Mouse (Mus musculus) gastrocnemius, postnatal 25 days (tissue): ENCODE measurements around the gene Rims3. TPM values are rescaled to one million over a fixed set of nuclear protein-coding genes. Genes with fewer than 3 reads are reported as not detected.

Experiments used
- DNase-seq: peaks from one replicate; pipeline ENCODE4 v3.0.0; 2022
- total RNA-seq, 2 experiments: library from RNA; stranded (reverse); gene quantifications; 1 replicate in 1 of 2; 2 replicates in 1 of 2; pipeline ENCODE4 v1.2.3; 2021

The Rims3 gene
- total RNA-seq, 2 experiments from 2014 or later = 0.03 TPM; not detected in 1

- DNase-seq = no peak
Observed at GRCm38 (mm10) chr4:120892516-120892915, 37.9 kb downstream of the Rims3 start.

DNA sequence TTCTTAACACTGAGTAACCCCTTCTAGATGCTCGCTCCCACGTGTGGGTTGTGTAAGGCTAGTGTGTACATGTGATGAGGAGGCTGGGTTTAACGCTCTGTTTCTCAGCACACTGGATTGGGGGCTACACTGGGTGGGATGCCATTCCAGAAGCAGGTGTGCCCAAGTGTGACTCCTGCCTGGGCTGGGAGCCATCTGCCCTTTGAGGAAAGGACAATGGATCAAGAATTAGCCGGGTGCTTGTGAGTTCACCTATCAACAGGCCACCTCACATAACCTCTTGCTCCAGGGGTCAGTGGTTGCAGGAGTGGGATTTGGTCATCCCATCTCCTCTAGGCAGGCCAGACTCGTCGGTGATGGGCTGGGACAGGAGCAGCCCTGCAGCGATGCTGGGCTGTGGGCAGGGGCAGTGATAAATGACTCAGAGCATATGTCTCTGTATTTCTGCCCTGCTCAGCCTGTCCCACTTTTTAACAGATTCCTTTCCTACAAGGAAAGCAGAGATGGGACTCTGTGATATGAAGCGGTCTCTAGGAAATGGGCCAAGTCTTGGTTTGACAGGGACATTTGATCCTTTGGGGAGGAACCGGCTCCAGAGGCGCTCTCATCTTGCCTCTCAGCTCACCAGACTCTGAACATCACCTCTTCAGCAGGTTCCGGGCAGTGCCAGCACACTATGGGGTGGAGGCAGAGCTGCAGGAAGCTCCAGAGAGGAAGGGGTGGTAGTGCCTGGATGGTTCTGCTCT lies 39.2 kb downstream of the Rims3 start:
- no peak for DNase-seq

- DNase-seq = no peak
Observed at GRCm38 (mm10) chr4:120894584-120894983, 40.0 kb downstream of the Rims3 start.

DNA sequence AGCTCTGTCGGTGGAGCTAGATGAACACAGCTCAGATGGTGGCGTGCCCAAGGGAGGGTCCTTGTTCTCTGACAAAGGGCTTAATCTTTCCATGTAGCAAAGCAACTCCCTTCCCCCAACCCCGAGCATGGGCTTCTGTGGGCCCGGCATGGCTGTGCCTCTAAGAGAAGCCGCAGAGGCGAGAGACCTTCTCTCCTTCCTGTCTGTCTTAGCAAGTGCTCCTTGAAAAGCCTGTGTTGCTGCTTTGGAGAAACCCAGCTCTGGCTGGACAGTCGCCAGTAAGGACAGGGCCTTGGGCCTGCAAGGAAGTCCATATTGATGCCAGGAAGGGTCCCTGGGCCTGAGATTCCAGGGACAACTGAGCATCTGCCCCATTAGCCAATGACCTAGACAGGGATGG lies 40.6 kb downstream of the Rims3 start:
- no peak for DNase-seq

- DNase-seq = no peak
Observed at GRCm38 (mm10) chr4:120895810-120896584, 41.4 kb downstream of the Rims3 start.

DNA sequence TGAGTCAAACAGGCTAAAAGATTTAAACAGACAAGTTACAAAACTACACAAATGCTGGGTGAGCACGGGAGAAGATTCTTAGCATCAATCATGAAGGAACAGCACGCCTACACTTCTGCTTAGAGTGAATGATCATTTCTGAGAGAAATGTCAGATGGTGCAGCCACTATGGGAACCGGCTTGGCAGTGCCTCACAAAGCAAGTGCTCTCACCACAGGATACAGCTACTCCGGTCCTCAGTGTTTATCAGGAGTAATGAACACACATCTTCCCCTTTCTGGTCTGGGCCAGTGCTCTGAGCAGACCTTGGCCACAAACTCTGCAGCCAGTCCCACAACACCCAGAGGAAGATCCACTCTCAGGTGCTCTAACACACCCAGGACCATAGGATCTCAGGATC lies 49.9 kb downstream of the Rims3 start:
- no peak for DNase-seq

DNA sequence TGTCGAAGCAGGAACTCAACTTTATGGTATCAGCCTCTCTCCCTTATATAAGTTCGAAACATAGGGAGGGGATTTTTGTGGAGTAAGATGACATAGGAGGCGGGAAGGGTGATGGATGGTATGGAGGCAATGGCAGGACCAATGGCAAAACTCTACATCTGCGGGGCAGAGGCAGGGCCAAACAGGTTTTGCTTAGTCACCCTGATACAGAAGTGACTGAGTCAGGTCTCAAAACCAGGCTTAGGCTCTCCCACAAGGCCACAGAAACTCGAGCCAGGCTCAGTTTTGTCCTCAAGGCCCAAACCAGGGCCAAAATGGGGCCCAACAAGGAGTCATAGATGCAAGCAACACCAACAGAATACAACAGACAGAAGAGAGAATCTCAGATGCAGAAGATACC lies 51.0 kb downstream of the Rims3 start:
- no peak for DNase-seq

- no peak for DNase-seq
Observed at GRCm38 (mm10) chr4:120909558-120910150, 55.0 kb downstream of the Rims3 start.

- no peak for DNase-seq
Observed at GRCm38 (mm10) chr4:120911086-120911485, 56.5 kb downstream of the Rims3 start.

DNA sequence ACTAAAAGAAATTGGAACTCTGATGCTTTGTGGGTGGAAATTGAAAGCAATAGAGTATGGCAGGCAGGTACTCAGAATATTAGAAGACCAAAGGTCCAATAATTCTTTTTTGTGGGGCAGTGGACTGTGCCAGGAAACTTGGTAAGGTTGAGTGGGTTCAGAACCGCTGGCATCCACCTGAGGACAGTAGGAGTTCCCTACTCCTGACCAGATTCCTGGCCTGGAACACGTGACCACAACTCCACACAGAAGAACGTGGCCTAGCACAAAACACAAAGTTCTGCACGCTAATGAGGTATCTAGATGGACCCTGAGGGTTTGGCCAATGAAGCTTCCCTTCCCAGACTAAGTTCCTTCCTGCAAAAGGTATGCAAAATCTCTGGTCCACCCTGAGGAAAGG lies 58.2 kb downstream of the Rims3 start:
- DNase-seq = no peak

- DNase-seq = no peak
Observed at GRCm38 (mm10) chr4:120913443-120913842, 58.8 kb downstream of the Rims3 start.

DNA sequence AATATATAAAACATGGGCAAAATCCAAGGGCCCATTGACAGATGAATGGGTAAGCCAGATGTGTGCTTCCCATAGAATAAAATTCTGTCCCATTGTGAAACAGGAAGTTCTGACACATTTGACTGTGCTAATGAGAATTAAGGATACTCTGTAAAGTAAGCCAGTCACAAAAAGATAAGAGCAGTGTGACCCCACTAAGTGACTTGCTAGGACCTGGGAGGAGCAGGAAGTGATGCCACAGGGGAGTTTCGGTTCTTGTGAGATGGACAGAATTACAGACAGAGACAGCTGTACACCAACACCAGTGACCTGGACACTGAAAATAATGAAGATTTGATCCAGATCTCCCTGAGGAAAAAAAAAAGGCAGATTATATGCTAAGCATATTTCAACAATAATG lies 59.2 kb downstream of the Rims3 start:
- no peak for DNase-seq

DNA sequence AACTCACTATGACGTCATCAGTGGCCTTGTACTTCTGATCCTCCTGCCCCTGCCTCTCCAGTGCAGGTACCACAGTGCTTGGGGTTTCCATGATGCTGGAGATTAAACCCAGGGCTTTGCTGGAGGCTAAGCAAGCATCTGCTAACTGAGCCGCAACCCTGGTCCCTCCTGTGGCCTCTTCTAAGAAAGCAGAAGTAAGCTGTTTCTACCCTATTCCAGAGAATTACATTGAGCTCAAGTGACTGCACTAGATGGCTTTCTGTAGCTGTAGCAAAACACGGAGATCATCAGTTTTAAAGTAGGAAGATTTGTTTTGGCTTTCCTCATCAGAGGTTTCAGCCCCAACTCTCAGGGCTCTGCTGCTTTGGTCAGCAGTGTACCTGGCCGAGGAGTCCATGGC lies 59.9 kb downstream of the Rims3 start:
- no peak for DNase-seq

DNA sequence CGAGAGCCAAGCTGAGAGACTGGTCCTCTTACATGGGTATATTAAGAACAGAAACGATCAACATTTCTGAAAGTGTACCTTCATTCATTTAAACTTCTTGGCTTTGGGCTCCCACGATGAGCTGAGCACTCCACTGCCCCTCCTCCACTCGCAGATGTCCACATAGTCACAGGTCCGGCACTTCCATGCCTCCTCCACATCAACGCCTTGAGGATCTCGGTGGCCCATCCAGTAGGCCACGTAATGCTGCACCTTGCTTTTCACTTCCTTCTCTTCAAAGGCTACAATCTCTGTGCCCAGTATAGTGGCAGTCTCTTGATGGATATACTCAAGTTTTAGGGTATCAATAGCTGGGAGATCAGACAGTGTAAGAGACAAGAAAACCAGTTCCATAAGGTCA lies 66.8 kb downstream of the Rims3 start:
- no peak for DNase-seq

GRCm38 (mm10) chr4:120924554-120925299 lies 70.1 kb downstream of the Rims3 start, which contains the start of gene Exo5:
Gene Exo5, minus strand, starts transcription at chr4:120925017.
- peak; percentile 90 for DNase-seq

DNA sequence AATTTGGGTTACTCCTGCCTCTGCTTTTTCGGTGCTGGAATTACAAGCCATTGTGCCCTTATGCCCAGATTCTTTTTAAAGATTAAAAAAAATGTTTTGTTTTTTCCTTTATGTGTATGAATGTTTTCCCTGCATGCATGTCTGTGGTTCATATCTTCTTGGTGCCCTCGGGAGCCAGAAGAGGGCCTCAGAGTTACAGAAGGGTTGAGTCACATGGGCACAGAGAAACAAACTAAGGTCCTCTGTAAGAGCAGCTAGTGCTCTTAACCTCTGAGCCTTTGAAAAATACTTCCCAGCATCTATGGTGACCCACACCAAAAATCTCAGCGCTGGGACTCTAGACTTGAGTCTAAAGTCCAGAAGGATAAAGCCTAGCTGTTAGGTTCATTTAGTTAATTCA lies 70.8 kb downstream of the Rims3 start:
- DNase-seq = peak; percentile 13

DNA sequence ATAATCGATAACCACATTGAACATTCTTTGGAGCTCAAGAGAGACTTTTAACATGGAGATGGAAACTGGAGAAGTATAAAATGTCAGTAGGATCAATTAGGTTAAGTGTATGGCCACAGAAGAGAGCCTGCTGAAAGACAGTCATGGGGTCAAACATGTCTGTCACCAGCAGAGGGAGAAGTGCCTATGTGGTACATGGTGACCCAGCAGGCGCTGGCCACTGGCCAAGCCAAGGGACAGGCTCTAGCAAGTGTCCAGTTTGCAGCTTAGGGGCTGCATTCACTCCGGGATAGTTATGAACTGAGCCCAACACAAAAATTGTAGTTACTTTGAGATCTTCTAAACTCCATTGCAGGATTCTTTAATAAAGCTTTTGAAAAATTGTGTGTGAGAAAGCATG lies 74.1 kb downstream of the Rims3 start:
- DNase-seq = no peak

DNA sequence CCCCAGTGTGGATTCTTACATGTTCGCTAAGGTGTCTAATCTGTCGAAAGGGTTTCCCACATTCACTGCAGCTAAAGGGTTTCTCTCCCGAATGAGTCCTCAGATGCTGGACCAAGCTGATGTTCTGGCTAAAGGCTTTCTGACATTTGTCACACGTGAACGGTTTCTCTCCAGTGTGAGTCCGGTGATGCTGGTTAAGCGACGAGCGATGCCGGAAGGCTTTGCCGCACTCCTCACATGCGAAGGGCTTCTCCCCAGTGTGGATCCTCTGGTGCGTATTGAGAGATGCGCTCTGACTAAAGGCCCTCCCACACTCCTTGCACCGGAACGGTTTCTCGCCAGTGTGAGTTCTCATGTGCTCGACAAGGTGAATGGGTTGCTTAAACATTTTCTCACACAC lies 76.1 kb downstream of the Rims3 start:
- DNase-seq = no peak

DNA sequence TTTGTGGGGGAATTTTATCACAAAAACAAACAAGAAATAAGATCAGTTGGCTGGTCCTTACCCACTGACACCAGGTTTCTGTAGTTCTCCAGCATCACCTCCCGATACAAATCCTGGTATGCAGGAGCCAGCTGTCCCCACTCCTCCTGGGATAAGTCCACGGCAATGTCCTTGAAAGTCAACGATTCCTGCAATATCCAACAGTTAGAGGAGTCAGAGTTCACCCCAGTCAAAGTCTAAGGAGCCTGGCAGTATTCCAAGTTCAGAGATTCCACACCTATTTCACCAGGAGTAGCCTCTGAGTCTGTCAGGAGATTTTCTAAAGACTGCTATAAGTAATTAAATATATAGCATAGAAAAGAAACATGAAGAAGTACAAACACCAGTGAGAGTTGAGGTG lies 80.4 kb downstream of the Rims3 start:
- no peak for DNase-seq
